Mouse (Mus musculus): ENCODE data around the gene Det1.

Det1 gene

DNA sequence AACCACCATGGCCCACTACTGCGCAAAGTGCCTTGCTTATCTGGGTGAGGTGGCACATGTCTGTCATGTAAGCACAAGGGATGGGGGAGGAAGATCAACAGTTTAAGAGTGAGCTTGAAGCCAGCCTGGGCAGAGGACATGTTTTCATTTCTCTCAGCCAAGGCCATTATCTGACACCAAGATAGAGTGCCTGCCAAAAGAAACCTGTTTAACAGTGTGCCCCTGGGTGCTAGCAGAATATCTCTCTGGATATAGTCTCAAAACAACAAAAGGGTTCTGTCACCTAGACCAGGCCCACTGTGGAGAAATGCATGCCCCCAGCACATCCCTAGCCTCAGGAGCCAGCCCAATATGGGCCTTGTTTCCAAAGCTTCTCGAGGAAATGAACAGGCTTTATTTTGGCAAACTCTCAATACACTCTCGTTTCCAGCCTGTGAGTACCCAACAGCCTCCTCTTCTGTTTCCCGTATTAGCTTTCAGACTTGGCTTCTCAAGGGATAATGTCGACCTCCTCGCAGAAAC, 52.4 kb downstream of the Det1 start:
- in situ Hi-C loops (cut with MboI; ENCODE audit: low pct_unique_long_range_greater_than_20kb in 1 of 2, low sequenced_read_pairs in 2 of 2, unreplicated experiment in 1 of 2): loop anchor here (5.0 kb wide), 1 partner anchor 98 kb away; no protein-coding TSS in a partner anchor

DNA sequence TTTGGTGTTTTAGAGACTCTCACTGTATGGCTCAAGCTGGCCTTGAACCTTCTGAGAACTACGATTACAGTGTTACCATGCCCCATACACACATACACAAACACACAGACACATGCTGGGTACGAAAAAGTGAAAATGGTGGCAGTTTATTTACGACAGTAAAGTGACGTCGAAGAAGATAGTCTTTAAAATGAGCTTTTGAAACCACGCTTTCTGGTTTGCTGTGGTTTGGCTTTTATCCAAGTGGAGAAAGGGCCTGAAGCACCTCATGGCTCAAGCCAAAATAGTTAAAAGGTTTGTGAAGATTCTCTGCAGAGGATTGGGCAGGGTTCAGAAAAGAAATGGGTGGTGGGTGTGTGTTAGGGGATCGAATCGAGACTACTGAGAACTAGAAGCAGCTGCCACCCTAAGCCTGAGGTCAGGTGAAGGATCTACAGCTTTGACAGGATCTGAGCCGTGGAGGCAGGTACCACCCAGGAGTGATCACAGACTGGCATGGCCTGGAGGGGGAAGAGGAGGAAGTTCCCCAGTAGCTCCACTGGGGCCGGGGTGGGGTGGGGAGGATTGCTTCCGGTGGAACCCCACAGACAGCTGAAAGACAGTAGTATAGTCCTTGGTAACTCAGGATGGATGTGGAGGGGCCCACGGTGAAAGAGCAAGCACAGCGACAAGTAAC, 53.0 kb downstream of the Det1 start:
- in situ Hi-C loops (cut with MboI; ENCODE audit: low pct_unique_long_range_greater_than_20kb in 1 of 2, low sequenced_read_pairs in 2 of 2, unreplicated experiment in 1 of 2): loop anchor here (5.0 kb wide), 1 partner anchor 98 kb away; no protein-coding TSS in a partner anchor

DNA sequence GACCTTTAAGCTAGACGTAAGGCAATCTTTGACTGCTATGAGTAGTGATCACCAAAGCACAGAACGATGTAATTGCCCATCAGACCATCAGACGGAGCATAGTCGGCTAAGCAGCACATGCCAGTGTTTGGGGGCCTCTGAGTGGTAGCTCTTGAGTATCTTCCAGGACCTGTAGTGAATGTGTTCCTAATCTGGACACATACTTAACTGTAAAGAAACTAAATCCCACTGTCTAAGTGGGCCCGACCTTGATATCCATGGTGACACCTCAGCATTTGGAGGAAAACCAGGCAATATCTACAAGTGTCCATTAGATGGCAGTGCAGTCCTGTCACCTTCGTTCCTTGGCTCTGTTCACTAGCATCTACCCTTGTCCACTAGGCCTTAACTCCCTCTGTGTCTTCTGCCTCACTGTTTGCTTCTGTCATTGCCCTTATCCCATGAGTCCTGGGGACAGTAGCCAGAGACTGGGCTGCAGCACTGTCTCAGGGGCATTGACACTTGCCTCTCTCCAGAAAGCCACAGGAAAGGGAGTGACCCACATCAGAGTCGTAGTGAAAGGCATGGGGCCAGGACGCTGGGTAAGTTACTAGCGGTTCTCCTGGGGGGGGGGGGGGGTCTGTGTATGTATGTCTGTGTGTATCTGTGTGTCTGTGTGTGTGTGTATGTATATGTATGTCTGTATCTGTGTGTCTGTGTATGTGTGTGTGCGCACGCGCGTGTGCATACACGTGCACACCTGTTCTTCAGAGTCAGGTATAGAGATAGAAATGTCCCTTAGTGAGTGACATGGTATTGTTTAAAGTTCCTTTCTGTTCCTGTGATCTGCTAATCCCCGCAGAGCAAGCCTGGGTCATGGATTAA, 55.5 kb downstream of the Det1 start:
- in situ Hi-C loops (cut with MboI; ENCODE audit: low pct_unique_long_range_greater_than_20kb in 1 of 2, low sequenced_read_pairs in 2 of 2, unreplicated experiment in 1 of 2): loop anchor here (5.0 kb wide), 1 partner anchor 101 kb away; no protein-coding TSS in a partner anchor

DNA sequence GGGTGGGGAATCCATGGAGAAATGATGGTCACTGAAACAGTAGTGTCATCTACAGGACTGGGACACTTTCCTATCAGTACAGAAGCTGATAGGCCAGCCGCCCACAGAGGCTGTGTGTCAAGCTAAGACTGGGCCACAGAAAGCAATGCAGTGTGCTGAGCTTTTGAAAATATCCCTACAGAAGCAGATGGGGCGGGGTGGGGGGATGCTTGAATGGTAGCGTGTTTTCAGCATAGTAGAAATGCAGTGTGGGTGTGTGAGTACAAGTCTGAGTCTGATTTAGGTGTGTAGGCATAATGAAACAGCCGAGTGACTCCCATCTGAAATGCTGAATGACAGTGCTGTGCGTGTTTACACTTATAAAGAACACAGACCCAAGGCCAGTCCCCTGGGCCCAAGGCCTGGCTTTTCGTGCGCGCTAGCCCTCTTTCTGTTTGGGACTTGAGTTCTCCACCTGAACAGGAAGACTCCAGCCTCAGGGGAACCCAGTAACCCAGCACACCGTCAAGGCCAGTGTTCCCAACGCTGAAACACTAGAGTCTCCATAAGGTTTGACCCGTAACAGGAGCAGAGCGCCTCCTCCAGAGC, 59.2 kb downstream of the Det1 start:
- in situ Hi-C loops (cut with MboI; ENCODE audit: low pct_unique_long_range_greater_than_20kb in 1 of 2, low sequenced_read_pairs in 2 of 2, unreplicated experiment in 1 of 2): no loop called here

DNA sequence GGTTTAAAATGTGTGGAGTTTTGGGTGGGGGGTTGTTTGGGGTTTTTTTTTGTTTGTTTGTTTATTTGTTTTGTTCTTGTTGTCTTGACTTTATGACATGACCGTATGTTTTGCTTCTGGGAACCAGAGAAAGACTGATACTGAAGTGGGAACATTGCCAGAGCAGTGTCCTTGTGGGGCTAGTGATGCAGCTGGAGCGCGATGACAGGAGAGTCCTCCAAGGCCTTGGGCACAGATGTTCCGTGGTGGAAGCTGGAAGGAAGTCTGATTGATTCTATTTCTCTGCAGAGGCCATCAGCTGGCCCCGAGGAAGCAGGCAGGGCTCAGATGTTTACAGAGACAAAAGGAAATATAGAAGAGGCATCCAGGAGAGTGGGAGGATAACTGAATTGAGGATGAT, 61.2 kb downstream of the Det1 start:
- in situ Hi-C loops (cut with MboI; ENCODE audit: low pct_unique_long_range_greater_than_20kb in 1 of 2, low sequenced_read_pairs in 2 of 2, unreplicated experiment in 1 of 2): no loop called here

DNA sequence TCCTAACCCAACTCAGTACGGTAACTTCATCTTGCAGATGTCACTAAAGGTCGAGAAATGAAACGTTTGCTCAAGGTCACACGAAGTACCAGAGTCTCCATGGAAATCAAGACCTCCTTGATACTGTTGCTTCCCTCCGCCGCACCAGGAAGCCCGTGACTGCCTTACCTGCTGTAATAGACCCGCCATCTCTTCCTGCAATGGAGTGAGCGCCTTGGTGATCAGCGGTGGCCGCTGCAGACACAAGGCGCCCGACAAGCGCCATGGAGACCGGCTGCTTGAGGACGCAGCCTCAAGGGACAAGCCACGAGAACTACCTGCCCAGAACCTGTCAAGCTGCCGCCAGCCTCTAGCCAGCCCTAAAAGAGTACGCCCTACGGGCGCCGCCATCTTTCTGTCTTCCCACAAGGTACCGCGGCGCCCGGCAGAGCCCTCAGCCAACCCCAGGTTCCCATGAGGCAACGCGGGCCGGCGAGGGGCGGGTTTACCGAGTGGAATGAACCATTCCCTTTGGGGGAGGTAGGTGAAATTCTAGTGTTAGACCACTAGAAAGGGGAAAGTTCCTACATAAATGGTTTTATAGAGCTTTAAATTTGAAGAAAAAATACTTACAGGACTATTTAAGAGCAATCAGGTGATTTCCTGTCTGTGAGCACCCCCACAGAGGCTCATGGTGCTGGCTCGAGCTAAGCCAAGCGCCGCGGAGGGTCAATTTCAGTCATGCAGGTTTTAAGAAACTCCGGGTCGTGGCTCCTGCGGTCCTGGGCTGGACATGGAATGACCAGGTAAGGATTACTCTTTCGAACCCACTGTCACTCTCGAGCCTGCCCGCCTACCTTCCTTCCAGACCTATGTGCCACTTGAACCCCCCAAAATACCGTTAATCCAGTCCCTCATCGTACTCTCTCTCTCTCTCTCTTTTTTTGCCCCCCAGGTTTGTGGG, 64.2 kb downstream of the Det1 start, which contains the start of the genes Mrps11 and Mrpl46:
TSS of gene Mrps11 (plus strand) at position 481 of the 943 bp plus-strand sequence.
TSS of gene Mrpl46 (minus strand) at position 893 of the 943 bp plus-strand sequence.
- in situ Hi-C loops (cut with MboI; ENCODE audit: low pct_unique_long_range_greater_than_20kb in 1 of 2, low sequenced_read_pairs in 2 of 2, unreplicated experiment in 1 of 2): no loop called here

DNA sequence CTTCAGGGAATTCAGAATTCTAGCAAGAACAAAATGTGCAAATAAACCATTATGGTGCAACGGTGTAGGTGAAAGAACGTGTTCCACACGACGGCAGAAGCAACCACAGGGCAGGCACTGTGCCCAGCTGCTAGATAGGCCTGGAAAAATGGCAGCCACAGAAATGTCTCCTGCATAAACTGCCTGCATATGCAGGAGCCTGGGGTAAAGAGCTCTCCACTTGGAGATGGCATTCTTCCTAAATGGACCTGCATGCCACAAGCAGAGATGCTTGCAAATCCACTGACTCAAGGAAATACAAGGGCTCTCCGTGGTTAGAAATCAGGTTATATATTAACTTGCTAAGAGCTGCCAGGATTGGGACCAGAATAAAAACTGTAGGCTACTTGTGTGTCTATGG, 68.3 kb downstream of the Det1 start:
- in situ Hi-C loops (cut with MboI; ENCODE audit: low pct_unique_long_range_greater_than_20kb in 1 of 2, low sequenced_read_pairs in 2 of 2, unreplicated experiment in 1 of 2): no loop called here
